Comparison of ENCODE assay signal across 11 mouse cellular contexts in genomic region chr15:7289516-7289915, GRCm38 (mm10).
DNase-seq lines count a peak whose midpoint lies in the region; ATAC-seq and TF ChIP-seq lines count a peak whose summit lies in the region.
"Had no signal": no experiment of that assay in that cellular context is flagged by ENCODE, and none has a peak within 500 bp of the region (broad histone marks: within the 10 kb centered on the region; RNA-seq: fewer than 3 reads in every experiment).

No protein-coding gene starts in this region.

- H3K27me3 ChIP-seq in hindbrain, embryonic 10.5 days (ENCODE audit: insufficient read depth, poor library complexity, severe bottlenecking), result no peaks in the 10 kb centered on the region
- no peaks in the 10 kb centered on the region for H3K27me3 ChIP-seq in hindbrain, embryonic 14.5 days (ENCODE audit: control insufficient read depth, insufficient read depth, low read length)
- no peaks in the 10 kb centered on the region for H3K27me3 ChIP-seq in heart, embryonic 10.5 days (ENCODE audit: insufficient read depth, poor library complexity, severe bottlenecking)

- H3K36me3 ChIP-seq in hindbrain, embryonic 10.5 days, result no peaks in the 10 kb centered on the region
- no peaks in the 10 kb centered on the region for H3K36me3 ChIP-seq in hindbrain, embryonic 14.5 days (replicated peaks; ENCODE audit: control insufficient read depth, insufficient read depth)
- no peaks in the 10 kb centered on the region for H3K36me3 ChIP-seq in heart, embryonic 10.5 days

- 74% methylated on average over 14 of the region's 14 CpGs for WGBS in hindbrain, embryonic 10.5 days
- 71% methylated on average over 14 of the region's 14 CpGs for WGBS in hindbrain, embryonic 14.5 days
- 41% methylated on average over 14 of the region's 14 CpGs for WGBS in heart, embryonic 10.5 days

- H3K9me3 ChIP-seq in hindbrain, embryonic 10.5 days, result no peaks in the 10 kb centered on the region
- H3K9me3 ChIP-seq in hindbrain, embryonic 14.5 days (ENCODE audit: control insufficient read depth, low read length), result no peaks in the 10 kb centered on the region
- no peaks in the 10 kb centered on the region for H3K9me3 ChIP-seq in heart, embryonic 10.5 days

- ATAC-seq in hindbrain, embryonic 14.5 days (ENCODE audit: low FRiP score), result no peak
- ATAC-seq in erythroblast, adult 5-6 weeks (replicated peaks; ENCODE audit: low FRiP score, poor library complexity, severe bottlenecking), result no peak
- ATAC-seq: midbrain, embryonic 16.5 days had no signal

- no peak for TF ChIP-seq CTCF in brain, embryonic 14.5 days (IDR thresholded peaks at IDR 0.05; ENCODE audit: borderline replicate concordance, extremely low read depth, insufficient read depth, insufficient read length)

- H3K4me3 ChIP-seq in hindbrain, embryonic 10.5 days, result no peak overlapping the region
- H3K4me3 ChIP-seq in hindbrain, embryonic 14.5 days (replicated peaks; ENCODE audit: low read length), result no peak overlapping the region
- peak overlapping the region; percentile 36 for H3K4me3 ChIP-seq in heart, embryonic 10.5 days

- no peak overlapping the region for H3K9ac ChIP-seq in hindbrain, embryonic 14.5 days

- no peak for TF ChIP-seq POLR2A in brain, embryonic 14.5 days (IDR thresholded peaks at IDR 0.05; ENCODE audit: borderline replicate concordance, extremely low read depth, insufficient read depth, insufficient read length, poor library complexity, severe bottlenecking)

- H3K27ac ChIP-seq in hindbrain, embryonic 10.5 days, result no peak overlapping the region
- no peak overlapping the region for H3K27ac ChIP-seq in hindbrain, embryonic 14.5 days
- H3K27ac ChIP-seq in heart, embryonic 10.5 days, result no peak overlapping the region

- no peak overlapping the region for H3K4me2 ChIP-seq in hindbrain, embryonic 14.5 days (replicated peaks)

- H3K4me1 ChIP-seq in hindbrain, embryonic 10.5 days (replicated peaks), result 0 out of 2 replicates have a peak, but pooled peaks cover 6% of the 10 kb centered on the region
- peaks cover 6% of the 10 kb centered on the region for H3K4me1 ChIP-seq in hindbrain, embryonic 14.5 days (replicated peaks; ENCODE audit: control insufficient read depth, insufficient read depth, low read length)
- peaks cover 15% of the 10 kb centered on the region; the same call in 1 of the 2 replicates for H3K4me1 ChIP-seq in heart, embryonic 10.5 days

- DNase-seq in hindbrain, embryonic 10.5 days (ENCODE audit: low spot score), result peak; percentile 7
- DNase-seq in hindbrain, embryonic 14.5 days (ENCODE audit: low spot score), result no peak
- DNase-seq in brain, embryonic 14.5 days (ENCODE audit: low read depth), result peak; percentile 14
- no peak for DNase-seq in heart, embryonic 10.5 days (ENCODE audit: low spot score)
- DNase-seq in skeletal muscle tissue, adult 2 months (ENCODE audit: low read depth, low spot score), result peak; percentile 2
- no peak for DNase-seq in right cerebral cortex, postnatal 10 days (ENCODE audit: low spot score in 2 of 2)
- DNase-seq: cerebellum, adult 8-10 months; kidney, postnatal 14 days; lung, postnatal 10 days had no signal

Comparison
In these comparisons a context has a peak if more than half of its experiments do, and no peak if none do; other contexts are left out.
1. DNase-seq: peak in hindbrain, embryonic 10.5 days (single experiment), brain, embryonic 14.5 days (single experiment) and skeletal muscle tissue, adult 2 months (single experiment); none in hindbrain, embryonic 14.5 days (single experiment), heart, embryonic 10.5 days (single experiment) and right cerebral cortex, postnatal 10 days (0 of 2).